Mouse (Mus musculus): ENCODE measurements at regions not wholly inside any gene's neighbourhood (a gene's known extent, or its start where the extent isn't known, plus 50 kb on each side); places are given as distances from the start of the nearest gene placed in this dataset.
A peak's percentile ranks its signal among the peaks of the same experiment; 100 is the strongest.

GRCm38 (mm10) chr9:100404426-100404825, 82.2 kb downstream of the Il20rb start:
- no peak for DNase-seq

DNA sequence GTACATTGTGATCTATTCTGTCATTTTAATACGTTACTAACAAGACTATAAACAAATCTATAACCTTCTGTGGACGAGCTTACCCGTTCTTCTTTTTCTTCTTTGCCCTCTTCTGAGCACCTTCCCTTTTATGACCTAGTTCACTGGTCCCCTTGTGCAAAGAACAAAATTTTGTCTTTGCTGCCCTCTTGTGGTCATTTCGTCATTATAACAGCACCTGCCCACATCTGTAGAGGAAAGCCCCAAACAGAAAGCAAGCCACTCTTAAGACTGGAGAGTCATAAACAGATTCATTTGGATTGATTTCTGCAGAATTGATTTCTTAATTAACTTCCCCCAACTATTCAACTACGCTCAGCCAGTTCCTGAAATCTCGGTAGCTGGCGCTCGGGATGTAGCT, 86.2 kb downstream of the Il20rb start:
- peak; percentile 5 for DNase-seq

DNA sequence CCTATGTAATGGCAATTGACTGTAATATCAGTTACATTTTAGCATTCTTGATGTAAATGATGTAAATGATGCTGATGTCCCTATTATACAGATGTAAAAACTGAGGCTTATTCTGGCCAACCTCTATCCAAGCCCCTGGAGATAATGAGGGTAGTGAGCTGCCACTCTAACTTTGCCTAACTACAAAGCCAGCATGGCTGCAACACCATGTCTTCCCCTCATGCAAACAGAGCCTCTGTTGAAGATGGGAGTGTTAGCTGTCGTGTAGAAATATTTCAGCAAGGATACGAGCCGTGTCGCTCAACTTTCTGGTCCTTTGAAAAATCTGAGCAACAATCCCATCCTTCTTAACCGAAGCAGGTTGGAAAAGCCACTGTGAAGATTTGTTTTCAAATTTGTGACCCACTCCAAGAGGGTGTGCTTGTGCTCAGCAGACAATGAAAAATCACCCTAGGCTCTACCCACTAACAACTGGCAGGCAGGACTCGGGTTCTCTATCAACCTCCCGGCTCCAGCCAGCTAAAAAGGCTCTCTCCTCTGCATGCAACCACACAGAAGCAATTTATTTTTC, 90.2 kb downstream of the Il20rb start:
- no peak for DNase-seq

DNA sequence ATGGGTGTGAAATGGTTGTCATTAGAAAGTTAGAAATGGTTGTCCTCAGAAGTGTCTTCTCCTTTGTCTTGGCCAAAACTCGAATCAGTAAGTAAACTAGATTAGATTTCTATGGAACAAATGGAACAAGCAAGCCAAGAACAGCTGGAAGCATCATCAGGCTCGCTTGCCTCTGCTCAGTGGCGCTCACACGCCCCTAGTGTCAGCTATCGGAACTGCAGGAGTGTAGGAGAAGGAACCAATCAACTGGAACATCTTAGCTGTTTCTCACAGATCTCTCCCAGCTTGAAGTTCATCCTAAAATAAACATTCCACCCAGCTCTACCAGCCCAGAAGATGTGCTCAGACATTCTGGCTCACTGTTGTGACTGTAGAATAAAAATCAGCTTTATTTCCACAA, 90.9 kb downstream of the Il20rb start:
- DNase-seq: peak; percentile 33

- no peak for DNase-seq
These were observed 92.0 kb downstream of the Il20rb start for GRCm38 (mm10) chr9:100394632-100395031.

DNA sequence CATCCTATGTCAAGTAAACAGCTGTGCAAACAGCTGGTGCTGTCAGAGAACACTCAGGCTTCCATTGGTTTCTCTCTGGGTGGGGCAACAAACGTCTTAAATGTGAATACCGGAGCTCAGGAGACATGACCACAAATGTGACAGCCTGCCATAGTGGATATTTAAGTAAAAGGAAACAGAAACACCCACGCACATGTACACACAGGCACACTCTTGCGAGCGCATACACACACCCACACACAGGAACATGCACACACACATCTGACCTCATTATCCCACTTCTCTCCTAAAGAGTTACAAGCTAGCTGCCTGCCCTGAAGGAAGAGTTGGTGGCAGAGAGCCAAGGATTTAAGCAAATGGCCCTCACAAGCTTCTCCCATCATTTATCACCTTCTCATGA, 92.4 kb downstream of the Il20rb start:
- no peak for DNase-seq

- no peak for DNase-seq
These were observed 94.3 kb downstream of the Il20rb start for GRCm38 (mm10) chr9:100392262-100392661.

GRCm38 (mm10) chr9:100391566-100392213, 94.9 kb downstream of the Il20rb start:
- DNase-seq: no peak

DNA sequence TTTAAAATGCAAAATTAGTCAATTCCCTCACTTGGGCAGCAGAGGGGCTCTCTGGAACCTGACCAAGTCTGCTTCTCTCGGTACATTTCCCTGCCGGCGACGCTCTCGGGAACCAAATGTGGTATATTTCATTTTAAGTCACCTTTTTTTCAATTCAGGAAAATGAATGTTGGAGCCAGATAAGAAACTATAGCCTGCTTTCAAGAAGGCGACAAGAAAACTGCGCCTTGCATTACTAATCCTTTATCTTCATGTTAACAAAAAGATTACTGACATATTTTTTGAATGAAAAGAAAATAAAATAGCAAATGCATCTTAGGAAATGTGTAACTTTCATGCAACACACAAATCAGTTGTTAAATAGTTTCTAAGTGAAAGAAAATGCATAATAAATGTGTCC, 98.2 kb downstream of the Il20rb start:
- DNase-seq: no peak

DNA sequence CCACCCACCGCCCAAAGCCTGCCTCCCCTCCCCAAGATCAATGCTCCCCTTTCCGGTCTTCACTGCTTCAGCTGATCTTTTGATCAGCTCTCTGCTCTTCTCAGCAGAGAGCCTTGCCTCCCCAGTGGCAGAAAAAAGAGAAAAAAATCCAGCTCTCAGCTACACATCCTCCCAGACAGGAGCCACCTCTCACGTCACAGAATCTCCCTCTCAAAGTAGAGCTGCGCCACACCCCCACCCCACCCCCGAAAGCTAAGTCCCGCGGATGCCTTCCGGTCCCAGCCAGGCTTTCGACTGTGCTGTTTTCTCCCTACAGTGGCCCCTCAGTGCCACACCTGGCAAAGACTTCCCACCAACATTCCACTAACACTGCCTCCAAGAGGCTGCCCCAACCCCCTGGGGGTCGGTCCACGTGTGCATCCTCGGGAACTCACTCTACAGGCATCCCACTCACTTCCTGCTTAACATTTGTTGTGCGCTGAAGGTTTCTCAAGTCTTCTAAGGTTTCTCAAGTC, 99.4 kb downstream of the Il20rb start:
- DNase-seq: no peak

DNA sequence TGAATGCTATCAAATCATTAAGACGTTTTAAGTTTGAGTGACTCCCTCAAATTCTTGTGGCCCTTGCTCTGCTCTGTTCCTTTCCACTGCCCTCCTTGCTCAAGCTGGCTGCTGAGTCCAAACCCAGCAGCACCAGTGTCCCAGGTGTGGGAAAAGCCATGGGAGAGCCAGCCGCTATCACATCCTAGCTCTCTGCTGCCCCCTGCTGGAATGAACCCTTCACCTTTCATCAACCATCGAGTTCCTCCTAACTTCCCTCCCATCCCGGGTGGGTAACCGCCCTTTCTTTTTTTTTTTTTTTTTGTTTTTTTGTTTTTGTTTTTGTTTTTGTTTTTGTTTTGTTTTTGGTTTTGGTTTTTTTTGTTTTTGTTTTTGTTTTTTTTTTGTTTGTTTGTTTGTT, 104.1 kb downstream of the Il20rb start:
- peak; percentile 31 for DNase-seq

- DNase-seq: no peak
These were observed 116.7 kb downstream of the Il20rb start for GRCm38 (mm10) chr9:100369921-100370320.

DNA sequence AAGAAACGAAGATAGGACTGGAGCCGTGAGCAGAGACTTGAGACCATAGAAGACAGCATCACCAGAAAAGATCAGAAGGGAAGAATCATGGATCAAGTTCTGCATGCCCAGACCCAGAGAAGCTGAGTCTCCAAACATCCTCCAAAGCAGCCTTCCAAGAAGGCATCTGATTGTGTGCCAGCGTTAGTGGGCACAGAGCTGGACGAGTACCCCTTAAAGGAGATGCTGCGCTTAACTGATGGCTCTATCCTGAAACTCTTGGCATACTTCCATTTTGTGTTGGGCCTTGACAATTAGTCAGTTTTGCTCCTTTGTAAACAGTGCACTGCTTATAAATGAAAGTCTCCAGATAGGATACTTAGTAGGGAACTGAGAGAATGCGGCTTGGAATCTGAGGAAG, 119.8 kb downstream of the Il20rb start:
- no peak for DNase-seq

DNA sequence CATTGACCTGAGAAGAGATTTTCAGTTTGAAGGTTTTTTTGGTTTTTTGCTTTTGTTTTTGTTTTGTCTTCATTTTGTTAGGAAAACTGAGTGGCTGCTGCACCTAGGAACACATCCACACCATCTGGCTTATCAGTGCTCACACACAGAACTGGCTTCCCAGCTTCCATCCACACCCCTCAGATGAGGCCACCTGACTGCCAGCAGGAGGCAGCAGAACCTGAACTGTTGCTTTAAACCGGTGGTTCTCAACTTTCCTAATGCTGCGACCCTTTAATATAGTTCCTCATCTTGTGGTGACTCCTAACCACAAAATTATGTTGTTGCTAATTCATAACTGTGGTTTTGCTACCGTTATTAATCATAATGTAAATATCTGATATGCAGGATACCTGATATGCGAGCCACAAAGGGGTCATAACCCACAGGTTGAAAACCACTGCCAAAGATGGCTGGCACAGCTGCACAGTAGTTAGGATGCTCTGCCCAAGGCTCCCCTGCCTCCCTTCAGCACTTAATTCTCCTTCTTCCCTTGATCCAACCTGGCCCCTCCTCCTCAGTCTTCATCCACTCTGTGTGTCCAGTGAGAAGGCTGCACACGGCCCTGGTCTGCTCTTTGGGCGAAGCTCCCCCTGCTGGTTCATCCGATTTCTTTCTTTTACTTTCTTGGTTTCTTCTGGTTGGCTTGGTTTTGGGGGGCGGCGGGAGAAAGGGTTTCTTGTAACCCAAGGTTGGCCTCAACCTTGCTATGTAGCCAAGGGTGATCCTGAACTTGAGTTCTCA, 126.5 kb downstream of the Il20rb start:
- no peak for DNase-seq

DNA sequence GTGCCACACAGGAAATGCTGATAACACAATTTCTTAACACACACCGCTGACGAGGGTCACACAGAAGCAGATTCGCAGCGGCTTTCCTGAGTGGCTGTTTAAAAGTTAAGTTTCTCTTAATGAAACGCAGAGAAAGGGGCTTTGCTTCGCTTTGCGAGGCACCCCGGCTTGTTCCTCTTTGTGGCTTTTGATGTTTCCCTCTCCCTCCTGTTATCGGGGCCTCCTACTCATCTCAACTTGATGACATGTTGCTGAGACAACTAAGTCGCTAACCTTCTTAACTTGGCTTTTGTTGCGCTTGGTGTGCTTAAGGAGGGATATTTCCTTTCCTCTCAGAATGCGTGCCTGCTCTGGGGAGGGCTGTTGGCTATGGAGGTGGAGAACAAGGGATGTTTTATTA, 129.0 kb downstream of the Il20rb start:
- DNase-seq: no peak

DNA sequence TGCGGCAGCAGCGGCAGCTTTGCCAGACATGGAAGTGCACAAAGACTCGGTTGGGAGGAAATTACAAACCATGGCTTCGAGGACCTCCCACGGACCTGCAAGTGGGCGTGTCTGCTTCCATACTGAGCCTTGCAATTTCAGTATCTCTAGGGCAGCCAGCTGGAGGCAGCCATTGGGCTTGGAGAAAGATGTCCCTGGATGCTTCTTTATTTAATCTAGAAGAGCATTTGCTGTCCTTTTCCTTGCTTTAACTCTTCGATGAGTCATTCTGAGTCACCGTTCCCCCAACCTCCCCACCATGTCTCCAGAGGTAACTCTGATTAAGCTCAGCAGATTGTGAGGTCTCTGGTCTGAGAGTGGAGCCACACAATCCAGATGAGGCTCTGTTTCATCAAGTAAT, 145.8 kb downstream of the Il20rb start:
- DNase-seq: no peak

- DNase-seq: no peak
These were observed 178.8 kb downstream of the Il20rb start for GRCm38 (mm10) chr9:100307765-100308164.

DNA sequence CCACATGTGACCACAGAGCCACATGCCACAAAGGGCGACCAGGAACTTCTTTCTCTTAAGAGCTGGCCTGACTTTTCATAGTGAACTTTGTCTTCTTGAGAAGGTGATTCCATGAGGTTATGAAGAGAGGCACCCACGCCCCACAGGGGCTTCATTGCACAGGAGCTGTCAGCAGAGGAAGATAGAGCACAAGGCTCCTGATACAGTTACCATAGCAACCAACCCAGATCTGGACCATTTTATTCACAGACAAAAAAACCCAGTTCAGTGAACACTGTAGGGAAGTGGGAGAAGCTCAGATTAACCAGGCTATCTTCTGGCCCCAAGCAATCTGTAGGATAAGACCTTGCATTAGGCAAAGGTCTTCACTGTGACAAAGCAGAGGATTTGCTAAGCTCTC, 179.2 kb downstream of the Il20rb start:
- DNase-seq: no peak

GRCm38 (mm10) chr9:100303762-100304161, 182.8 kb downstream of the Il20rb start:
- DNase-seq: no peak

DNA sequence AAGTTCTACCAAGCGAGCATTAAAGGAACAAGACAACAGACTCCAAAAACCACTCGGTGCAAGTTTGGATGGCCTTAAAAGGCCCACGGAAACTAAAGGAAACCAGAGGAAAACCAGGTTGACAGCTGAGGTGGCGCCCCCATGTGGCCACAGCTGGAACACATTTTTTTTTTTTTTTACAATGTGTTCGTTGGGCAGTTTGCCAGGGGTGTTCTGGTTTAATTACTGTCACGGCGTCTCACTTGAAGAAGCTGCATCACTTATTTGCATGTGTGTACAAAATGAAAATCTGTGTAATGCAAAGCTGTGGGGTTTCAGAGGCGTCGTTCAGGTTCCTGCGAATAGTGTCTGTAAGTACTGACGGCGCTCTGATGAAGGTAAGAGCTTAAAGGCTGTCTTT, 185.0 kb downstream of the Il20rb start:
- peak; percentile 1 for DNase-seq

GRCm38 (mm10) chr9:100277361-100277760, 209.2 kb downstream of the Il20rb start:
- DNase-seq: no peak

GRCm38 (mm10) chr9:100266528-100267387, 219.8 kb downstream of the Il20rb start:
- no peak for DNase-seq

- no peak for DNase-seq
These were observed 234.2 kb downstream of the Il20rb start for GRCm38 (mm10) chr9:100252409-100252808.
